Mouse (Mus musculus) E14TG2a.4 (cell line): ENCODE measurements at regions not wholly inside any gene's neighbourhood (a gene's known extent, or its start where the extent isn't known, plus 50 kb on each side); places are given as distances from the start of the nearest gene placed in this dataset.

Experiments used
- CTCF ChIP-seq: conservative IDR thresholded peaks from 2 replicates; pipeline ENCODE4 v1.5.1; 2014; ENCODE audit warnings: low read length
- NANOG ChIP-seq: IDR thresholded peaks from 2 replicates; pipeline ENCODE4 v1.6.1; 2014; ENCODE audit warnings: borderline replicate concordance, low read length, mixed read lengths

DNA sequence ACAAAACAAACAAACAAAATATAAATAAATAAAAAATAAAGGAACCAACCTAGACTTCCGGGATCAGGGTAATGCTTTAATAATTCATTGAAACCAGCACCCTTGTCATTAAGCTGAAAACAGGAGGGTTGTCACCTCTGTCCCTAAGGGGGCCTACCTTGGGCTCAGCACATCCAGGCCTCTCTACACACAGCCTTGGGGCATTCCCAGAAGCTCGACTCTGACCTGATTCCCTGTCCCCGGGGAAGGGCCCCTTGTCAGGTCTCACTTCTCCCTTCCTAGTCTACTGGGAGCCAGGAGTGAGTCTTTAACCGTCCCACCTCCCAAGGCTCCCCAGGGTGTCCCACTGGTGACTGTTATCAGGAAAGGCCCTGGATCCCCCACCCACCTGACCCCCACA, 95.2 kb upstream of the Fyn start:
- TF ChIP-seq NANOG (no peak), CTCF (no peak)
